Mouse (Mus musculus): ENCODE data around the gene Rab3gap1.
"Not testable (repeated sequence)": the region's sequence is repeated elsewhere in the genome, so short reads cannot be mapped to it uniquely, and the experiment has no call there.

The Rab3gap1 gene

DNA sequence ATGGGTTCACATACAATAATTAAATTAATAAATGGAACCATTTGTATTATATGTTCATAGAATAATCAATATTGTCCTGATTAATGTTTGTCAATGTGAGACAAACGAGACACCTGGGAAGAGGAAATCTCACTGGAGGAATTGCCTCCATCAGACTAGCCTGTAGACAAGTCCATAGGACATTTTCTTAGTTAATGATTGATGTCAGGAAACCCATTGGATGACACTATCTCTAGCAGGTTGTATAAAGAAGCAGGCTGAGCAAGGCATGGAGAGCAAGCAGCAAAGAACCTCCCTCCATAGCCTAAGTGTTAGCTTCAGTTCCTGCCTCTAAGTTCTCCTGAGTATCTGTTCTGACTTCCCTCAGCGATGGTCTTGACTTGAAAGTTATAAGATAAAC is 64.8 kb downstream of the Rab3gap1 start:
- no peak for DNase-seq (ENCODE audit: low read depth)

DNA sequence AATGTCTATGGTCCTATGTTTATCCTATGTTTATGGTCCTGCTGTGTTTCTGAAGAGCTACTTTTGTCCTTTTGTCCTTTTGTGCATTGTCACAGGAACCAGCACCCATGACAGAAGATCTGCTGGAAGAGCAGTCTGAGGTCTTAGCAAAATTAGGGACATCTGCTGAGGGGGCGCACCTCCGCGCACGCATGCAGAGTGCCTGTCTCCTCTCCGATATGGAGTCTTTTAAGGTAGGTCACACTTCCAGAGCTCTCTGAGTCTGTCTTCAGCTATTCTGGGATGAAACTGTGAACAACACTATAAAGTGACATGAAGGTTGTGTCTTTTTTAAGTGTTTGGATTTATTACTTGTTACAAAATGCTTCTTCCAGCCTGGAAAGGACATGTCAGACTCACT is 65.7 kb downstream of the Rab3gap1 start:
- DNase-seq (ENCODE audit: low read depth), result no peak

DNA sequence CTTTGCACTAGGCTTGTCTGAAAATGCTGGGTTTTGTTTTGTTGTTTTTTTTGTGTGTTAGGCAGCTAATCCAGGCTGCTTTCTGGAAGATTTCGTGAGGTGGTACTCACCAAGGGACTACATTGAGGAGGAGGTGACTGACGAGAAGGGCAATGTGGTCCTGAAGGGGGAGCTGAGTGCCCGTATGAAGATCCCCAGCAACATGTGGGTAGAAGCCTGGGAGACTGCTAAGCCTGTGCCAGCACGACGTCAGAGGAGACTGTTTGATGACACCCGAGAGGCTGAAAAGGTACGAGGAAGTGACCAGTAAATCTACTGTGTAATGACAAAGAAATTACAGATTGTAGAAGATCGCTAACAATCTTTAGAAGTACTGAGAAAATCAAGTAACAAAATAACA is 68.7 kb downstream of the Rab3gap1 start:
- DNase-seq (ENCODE audit: low read depth), result no peak

DNA sequence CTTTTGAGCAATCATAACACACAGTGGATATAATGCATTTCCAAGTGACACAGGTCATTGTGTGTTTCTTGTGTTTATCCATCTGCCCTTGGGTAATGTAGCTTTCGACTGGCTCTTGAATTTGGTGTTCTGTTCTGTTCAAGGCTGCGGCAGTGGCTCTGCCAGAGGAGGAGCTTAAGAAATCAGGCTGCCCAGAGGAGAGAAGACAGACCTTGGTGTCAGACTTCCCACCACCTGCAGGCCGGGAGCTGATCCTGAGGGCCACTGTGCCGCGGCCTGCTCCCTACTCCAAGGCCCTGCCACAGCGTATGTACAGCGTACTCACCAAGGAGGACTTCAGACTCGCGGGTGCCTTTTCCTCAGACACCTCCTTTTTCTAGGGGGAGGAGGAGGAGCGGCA is 73.7 kb downstream of the Rab3gap1 start:
- DNase-seq (ENCODE audit: low read depth), result no peak

DNA sequence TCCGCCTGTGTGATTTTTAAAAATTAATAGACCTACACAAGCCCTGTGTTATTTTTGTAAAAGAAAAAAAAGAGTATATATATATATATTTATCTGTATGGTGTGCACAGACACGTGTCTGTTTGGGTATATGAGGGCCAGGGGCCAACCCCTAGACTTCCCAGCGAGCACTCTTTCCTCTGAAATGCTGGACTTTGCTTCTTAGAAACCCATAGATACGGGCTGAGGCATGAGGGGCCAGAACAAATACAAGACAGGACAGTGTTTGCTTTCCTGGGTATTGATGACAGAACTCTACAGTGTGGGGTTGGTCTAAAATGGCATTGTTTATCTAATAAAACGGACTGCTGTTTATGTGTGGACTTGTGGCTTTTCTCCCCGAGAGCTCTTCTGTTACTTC is 74.9 kb downstream of the Rab3gap1 start:
- no peak for DNase-seq (ENCODE audit: low read depth)

DNA sequence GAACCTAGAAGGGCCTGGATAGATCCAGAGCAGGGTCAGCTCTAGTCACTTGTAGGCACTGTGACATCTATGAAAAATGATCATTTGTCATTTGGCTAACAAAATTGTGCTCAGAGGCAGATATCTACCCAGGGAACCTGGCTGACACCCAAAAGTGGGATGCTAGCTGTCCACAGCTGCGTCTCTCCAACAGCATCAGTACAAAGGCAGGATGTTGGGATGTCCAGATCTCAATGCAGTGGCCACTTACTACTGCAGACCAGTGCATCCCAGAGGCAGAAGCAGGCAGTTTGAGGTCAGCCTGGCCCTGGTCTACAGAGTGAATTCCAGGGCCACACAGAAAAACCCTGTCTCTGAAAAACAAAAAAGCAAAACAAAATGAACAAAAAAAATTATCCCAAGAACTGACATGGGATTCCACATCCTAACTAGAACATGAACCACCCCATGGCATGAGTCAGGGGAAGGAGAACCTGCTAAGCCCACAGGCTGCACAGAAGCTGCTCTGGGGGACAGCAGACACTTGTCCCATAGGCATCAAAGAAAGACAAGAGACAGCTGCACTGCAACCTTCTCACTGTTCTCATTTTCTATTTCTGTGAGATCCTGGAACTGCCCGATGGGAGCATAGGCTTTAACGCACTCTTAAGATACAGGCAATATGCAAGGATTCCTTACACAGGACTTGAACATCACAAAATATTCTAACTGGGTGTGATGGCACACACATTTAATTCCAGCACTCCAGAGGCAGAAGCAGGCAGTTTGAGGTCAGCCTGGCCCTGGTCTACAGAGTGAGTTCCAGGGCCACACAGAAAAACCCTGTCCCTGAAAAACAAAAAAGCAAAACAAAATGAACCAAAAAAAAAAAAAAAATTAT is 77.4 kb downstream of the Rab3gap1 start:
- DNase-seq (ENCODE audit: low read depth), result no peak

DNA sequence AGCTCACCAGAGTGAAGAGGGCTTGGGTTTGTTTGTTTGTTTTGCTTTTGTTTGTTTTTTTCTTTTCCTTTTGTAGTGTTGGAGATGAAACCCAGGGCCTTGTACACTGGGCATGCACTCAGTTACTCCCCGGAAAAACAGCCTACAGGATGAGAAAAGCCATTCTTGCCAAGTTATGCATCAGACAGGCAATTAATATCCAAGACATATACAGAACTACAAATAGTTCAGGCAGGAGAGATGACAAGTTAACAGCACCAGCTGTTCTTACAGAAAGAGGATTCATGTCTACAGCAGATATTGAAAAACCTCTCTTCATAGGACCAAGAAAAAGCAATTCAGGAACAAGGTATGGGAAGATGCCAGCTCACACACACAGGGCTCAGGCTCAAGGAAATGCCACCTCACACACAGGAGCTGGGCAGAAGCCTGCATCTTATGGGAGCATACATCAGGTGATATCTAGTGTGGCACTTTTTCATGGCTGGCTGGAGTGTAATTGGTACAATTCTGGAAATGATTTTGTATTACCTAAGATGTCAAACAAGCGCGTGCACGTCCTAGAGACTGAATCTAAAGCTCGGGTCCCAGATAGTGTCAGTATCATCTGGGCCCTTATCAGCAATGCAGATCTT is 78.2 kb downstream of the Rab3gap1 start:
- DNase-seq (ENCODE audit: low read depth), result no peak

DNA sequence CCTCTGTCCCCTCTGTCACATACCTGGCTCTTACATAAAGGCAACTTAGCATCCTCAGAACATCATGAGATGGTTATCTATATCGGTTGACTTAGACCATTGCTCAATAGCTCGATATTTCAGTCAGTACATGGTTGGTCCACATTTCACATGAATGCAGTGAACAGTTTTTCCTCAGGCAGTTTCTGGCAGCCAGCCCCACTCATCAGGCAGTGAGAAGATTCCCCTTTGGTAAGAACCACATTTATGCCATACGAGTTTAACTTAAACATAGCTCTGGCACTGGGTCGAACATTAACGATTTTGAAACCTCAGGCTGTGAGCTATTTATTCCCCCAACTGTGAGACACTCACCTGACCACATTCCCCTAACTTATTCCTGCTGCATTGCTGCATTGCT is 80.2 kb downstream of the Rab3gap1 start:
- DNase-seq (ENCODE audit: low read depth), result no peak

DNA sequence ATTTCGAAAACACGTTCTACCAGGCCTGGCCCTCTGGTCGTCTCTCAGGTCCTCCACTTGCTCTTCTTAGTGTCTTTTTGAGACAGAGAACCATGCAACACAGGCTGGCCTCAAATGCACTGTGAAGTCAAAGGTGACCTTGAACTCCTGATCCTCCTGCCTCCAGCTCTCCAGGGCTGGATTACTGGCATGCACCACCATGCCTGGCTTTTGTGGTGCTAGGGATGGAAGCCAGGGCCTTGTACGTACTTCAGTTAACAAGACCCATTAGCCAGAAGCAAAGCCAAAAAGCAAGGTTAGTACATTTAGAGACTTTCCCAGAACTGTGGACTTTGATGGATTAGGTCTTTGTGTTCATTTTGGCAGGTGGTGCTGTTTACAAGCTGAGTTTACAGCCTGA is 83.7 kb downstream of the Rab3gap1 start:
- no peak for DNase-seq (ENCODE audit: low read depth)

DNA sequence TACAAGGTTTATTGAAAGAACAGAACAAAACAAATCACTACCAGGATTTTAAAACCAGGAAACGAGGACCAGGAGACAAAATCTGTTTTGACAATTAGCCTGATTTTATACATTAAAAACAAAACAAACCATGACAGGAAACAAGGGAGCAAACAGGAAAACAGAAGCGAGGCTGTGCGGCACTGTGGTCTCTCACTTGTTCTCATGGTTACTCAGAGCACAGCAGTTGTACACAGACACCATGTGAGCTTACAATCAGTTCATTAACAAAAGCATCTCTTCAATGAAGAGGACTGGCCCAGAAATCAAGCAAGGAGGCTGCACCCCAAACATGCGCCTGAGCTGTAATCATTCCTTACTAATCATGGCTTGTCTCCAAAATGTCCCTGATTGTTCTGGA is 85.6 kb downstream of the Rab3gap1 start:
- not testable (repeated sequence) for DNase-seq (ENCODE audit: low read depth)

DNA sequence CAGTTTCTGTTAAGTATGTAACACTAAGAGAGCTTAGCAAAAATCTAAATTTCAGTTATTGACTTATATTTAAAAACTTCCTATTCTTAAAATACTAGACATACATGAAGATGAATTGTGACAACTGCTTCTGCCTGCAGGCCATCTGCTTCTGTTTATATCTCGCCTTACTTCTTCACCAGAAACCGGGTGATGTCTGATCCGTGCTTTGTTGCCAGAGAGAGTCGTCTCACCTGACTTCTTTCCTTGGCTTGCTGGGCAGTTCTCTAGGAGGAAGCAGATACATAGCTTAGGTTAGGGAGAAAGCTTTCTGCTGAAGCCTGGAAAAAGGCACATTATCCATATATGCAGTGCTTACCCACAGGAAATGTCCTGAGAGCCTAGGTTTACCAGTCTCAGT is 86.2 kb downstream of the Rab3gap1 start:
- no peak for DNase-seq (ENCODE audit: low read depth)

DNA sequence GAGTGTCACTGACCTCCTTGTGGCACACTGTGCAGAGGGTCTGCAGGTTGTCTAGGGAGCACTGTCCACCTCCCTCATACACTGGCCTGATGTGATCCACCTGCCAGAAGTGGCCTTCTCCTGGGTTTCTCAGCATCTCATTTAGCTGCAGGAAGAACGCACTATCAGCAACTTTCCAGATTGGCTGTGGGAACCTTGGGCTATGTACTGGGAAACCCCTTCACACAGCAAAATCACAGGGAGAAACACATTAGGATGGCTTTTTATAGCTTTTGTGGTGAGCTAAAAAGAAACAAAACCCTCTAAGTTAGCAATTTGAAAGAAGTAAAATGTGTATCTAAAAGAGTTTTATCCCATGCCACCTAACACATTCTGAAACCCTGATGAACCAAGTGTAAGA is 88.0 kb downstream of the Rab3gap1 start:
- DNase-seq (ENCODE audit: low read depth), result no peak

DNA sequence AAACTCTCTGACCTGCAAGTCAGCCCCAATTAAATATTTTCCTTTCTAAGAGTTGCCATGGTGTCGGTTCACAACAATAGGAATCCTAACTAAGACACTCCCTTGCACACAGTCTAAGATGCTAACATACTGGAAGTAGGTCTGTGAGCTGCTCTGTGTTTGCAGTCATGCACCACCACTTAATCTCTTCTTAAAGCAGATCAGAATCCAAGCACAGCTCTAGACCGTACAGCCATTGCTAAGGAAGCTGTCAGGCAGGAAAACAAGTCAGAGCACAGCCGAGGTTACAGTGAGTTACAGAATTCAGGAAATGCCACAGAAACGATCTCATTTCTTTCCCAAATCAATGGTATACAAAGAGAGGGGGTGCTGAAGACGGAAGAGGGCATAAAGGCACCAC is 90.2 kb downstream of the Rab3gap1 start:
- DNase-seq (ENCODE audit: low read depth), result no peak

DNA sequence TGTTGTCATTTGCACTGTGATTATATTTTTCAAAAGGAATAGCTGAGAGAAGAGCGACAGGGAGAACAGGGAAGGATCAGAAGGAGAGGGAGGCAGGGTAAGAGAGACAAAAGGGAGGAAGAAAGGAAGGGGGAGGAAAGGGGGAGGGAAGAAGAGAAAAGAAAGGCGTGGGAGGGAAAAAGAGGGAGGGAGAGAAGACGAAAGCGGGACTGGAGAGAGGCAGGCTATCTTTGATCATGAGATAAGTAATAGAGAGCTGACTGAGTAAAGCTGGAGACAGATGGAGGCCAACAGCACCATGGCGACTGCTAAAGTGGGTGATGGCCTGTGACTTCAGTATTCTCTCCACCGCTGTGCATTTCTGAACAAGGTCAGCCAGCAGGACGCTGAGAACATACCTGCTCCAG is 90.7 kb downstream of the Rab3gap1 start:
- no peak for DNase-seq (ENCODE audit: low read depth)

DNA sequence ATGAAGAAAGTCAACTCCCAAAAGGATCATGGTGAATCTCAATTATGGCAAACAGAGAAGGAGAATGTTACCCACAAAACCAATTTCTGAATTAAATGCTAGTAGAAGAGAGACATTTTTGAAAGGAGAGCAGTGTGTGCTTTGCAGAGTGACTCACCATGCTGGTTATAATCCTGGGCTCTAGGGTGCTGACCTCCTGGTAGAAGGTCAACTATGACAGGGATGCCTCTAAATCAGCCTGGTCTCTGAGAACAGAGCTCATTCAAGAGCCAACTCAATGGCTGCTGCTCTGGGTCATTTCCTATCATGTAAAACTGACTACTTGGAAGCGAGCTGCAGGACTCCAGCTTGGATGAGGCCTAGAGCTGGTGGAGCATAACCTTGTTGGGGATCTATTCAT is 92.6 kb downstream of the Rab3gap1 start:
- DNase-seq (ENCODE audit: low read depth), result no peak

DNA sequence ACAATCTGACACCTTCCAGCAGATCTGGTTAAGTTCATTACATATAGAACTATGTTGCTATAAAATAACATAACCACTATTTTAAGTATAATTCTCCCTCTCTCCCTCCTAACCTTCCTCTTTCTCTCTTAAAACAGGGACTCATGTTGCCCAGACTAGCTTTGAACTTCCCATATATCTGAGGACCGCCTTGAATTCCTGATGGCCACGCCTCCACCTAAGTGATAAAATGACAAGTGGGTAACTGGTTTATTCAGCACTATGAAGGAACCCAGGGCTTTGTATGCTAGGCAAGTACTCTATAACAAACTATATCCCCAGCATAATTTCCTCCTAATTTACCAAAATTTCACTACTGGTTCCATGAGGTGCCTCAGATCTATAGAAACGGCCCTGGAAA is 94.8 kb downstream of the Rab3gap1 start:
- no peak for DNase-seq (ENCODE audit: low read depth)

DNA sequence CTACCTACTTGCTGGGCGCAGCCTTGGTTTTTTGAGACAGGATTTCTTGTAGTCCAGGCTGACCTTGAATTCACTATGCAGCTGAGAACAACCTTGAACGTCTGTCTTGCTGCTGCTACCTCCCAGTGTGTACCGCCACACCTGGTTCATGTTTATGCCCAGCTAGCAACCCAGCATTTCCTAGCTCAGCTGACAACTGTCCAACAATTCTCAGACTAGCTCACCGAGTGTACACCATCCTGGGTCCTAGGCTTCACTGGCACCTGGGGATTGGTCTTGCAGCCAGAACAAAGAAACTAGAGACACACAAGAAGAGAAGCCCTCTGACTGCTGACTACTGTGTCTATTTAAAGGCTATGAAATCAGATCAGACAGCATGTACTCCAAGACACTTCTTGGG is 102.3 kb downstream of the Rab3gap1 start:
- no peak for DNase-seq (ENCODE audit: low read depth)

DNA sequence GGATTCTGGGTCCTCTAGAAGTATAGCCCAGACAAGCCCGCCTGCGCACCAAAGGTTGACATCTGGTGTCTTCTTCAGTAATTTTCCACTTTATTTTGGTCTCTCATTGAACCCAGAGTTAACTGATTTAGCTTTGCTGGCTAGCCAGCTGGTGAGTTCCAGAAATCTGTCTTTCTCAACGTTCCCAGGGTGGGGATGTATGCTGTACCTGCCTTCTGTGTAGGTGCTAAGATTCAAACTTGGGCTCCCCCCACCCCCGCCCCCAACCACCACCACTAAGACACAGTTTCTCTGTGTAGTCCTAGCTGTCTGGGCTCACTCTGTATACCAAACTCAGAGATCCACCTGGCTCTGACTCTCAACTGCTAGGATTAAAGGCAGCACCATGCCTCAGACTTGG is 105.5 kb downstream of the Rab3gap1 start:
- DNase-seq (ENCODE audit: low read depth), result no peak

DNA sequence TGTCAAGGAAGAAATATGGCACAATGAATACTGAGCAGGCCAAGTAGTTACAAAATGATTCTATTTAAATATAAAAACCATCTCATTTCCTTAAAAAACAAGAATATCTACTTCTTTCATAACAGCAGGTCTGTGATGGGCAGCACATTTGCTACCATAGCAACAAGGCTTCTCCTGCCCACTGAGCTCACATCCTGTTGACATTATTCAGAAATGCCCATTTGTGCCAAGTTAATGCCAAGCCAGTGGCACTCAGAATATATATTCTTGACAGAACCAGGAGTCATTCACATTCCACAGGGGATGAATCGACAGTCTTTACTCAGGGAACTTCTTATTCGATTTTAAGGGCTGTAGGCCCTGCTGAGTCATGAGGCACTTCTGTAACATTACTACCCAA is 107.1 kb downstream of the Rab3gap1 start:
- DNase-seq (ENCODE audit: low read depth), result no peak

DNA sequence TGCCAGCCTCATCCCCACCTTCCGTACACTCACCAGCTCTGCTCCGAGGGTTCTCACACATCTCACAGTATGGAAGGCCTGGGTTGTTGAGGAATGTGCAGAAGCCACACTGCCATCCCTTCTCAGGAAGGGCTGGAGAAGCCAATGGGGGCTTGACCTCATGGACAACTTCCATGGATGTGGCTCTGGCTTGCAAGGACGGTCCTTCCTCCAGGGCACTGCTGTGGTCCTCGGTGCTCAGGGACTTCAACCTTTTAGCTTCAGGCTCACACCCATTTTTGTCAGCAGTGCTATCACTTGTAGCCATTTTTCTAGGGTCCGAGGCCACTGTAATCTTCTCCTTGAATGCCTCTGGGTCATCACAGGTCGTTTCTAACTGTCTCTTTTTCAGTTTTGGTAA is 107.5 kb downstream of the Rab3gap1 start:
- no peak for DNase-seq (ENCODE audit: low read depth)

DNA sequence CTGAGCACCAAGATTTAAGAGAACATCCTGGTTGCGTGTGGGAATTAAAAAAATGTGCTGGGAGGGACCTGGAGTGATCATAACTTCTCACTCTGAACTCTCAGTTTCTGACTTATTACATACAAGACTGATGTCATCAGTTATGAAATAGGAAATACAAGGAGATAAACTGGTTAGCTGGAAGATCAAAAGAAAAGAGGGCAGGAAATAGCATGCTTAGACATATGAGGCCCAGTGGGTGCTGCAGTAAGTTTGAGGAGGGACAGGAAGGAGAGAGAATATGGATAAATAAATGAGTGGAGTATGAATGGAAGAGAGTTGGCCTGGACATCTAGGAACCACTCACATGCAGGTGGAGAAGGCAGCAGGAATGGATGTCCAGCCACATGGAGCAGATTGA is 109.6 kb downstream of the Rab3gap1 start:
- DNase-seq (ENCODE audit: low read depth), result no peak

DNA sequence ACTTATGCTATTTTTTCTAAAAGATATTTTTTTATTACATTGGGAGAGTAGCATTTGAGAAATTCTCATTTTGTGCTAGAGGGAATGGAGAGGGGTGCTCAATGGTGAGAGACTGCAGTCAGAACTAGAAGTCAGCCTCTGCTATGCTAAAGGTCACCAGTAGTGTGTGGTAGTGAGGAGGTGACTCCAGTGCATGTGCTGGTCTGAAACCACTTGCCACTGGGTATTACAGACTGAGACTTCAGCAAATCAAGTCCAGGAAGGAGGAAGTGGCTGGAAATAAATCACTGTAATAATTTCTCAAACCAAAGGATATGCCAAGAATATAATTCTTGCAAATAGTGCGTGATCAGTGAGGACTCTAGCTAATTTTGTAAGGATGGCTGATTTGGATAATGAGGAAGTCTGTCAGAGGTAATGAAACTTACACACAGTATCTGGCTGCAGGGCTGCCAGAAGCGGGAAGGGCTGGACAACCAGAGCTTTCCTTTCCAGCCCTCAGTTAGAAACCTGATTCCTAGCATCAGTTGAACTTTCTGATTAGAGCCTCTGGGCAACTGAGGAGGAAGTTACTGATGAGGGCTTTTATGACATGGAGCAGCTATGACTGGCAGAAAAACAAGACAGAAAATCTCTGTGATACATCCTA is 112.5 kb downstream of the Rab3gap1 start:
- DNase-seq (ENCODE audit: low read depth), result no peak

DNA sequence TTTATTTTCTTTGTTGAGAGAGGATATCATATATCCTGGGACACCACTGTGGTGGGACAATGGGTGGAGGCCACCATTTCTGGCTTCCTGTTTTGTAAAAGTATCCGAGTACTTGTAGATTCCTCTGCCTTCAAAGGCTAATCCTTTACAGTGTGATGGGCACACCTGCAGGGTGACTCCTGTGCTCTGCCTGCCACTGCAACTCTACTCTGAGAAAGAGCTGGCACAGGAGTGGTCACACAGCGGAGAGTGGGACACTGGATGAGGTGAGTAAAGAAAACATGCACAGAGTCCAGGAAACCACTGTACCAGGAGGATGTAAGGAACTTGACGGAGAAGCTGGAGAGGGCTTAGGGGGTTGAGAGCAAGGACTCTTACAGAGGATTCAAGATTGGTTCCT is 113.7 kb downstream of the Rab3gap1 start:
- DNase-seq (ENCODE audit: low read depth), result no peak

Data from c-Kit-positive CD71-positive TER-119-negative erythroid progenitor cells, embryonic 14.5 days (primary cell).